Mouse (Mus musculus): ENCODE results near the gene Crim1. TPM values are rescaled to one million over a fixed set of nuclear protein-coding genes. Genes with fewer than 3 reads are reported as not detected.

Crim1 gene
- polyA plus RNA-seq, 1 experiment = 7.1 TPM

DNA sequence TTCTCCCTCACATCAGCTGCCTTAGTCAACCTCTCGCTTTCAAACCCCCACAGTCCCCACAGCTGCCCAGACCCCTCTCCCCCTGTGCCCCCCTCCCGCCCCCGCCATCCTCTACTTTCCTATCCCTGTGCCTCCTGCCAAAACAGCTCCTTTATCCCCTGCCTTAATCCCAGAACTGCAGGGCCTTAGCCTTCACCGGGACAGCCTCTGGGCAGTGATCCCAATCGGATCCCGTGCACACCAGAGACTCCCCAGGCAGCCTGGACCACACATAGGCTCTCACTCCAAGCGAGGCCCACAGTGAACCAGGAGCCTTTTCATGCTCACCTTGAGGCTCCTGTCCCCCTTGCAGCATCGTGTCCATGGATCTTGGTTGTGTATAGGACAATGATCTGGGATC lies 168.4 kb downstream of the Crim1 start:
- H3K36me3 ChIP-seq (ENCODE audit: control insufficient read depth, insufficient read depth) = peaks cover 3% of the 10 kb centered on the region

DNA sequence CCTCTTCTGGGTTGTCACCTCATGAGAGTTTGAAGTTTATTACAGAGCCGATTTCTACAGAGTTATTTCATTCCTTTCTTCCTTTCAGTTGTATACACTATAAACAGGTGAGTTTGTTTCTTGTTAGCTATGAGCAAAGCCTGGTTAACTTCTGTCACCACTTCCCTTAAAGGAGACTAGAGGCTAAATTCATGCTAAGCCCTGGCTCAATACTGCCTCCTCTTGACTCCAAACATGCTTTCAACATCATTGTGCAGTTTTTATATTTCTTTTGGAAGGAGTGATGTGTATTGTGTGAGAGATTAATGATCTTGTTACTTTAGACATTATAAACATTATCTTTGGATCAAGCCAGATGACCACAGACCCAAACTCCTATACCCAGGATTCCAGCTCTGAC lies 170.4 kb downstream of the Crim1 start:
- no peaks in the 10 kb centered on the region for H3K27me3 ChIP-seq (ENCODE audit: control insufficient read depth, insufficient read depth, insufficient read length)
- H3K36me3 ChIP-seq (ENCODE audit: control insufficient read depth, insufficient read depth) = peaks cover 3% of the 10 kb centered on the region
- TF ChIP-seq CTCF (IDR thresholded peaks at IDR 0.05; ENCODE audit: control insufficient read depth, insufficient read depth, insufficient read length) (no peak), MYOD1 (IDR thresholded peaks at IDR 0.05; ENCODE audit: control insufficient read depth, insufficient read length, low read depth) (no peak), FOSL1 (IDR thresholded peaks at IDR 0.05; ENCODE audit: insufficient read depth, low read length, poor library complexity, severe bottlenecking) (no peak), CEBPB (IDR thresholded peaks at IDR 0.05; ENCODE audit: low read depth) (no peak), USF1 (IDR thresholded peaks at IDR 0.05; ENCODE audit: low read depth) (no peak), MAX (IDR thresholded peaks at IDR 0.05) (no peak), MYOG (IDR thresholded peaks at IDR 0.05; ENCODE audit: control insufficient read depth, extremely low read depth, insufficient read length) (no peak)
- no peak overlapping the region for H3ac ChIP-seq (ENCODE audit: control insufficient read depth, insufficient read length, low read depth)
- no peak overlapping the region for H3K4me3 ChIP-seq (ENCODE audit: insufficient read depth, poor library complexity, severe bottlenecking)
- no peaks in the 10 kb centered on the region for H3K79me2 ChIP-seq (ENCODE audit: control insufficient read depth, insufficient read depth)
- no peaks in the 10 kb centered on the region for H3K79me3 ChIP-seq (ENCODE audit: low read depth)

More for the DNA sequence above, 168.4 kb downstream of the Crim1 start:
- no peak overlapping the region for H3ac ChIP-seq (ENCODE audit: control insufficient read depth, insufficient read length, low read depth)
- H3K27me3 ChIP-seq (ENCODE audit: control insufficient read depth, insufficient read depth, insufficient read length) = no peaks in the 10 kb centered on the region
- H3K4me3 ChIP-seq (ENCODE audit: insufficient read depth, poor library complexity, severe bottlenecking) = no peak overlapping the region
- H3K79me2 ChIP-seq (ENCODE audit: control insufficient read depth, insufficient read depth) = no peaks in the 10 kb centered on the region
- H3K79me3 ChIP-seq (ENCODE audit: low read depth) = no peaks in the 10 kb centered on the region
- TF ChIP-seq MAX (IDR thresholded peaks at IDR 0.05) (no peak), MYOD1 (IDR thresholded peaks at IDR 0.05; ENCODE audit: control insufficient read depth, insufficient read length, low read depth) (no peak), MYOG (IDR thresholded peaks at IDR 0.05; ENCODE audit: control insufficient read depth, extremely low read depth, insufficient read length) (no peak), FOSL1 (IDR thresholded peaks at IDR 0.05; ENCODE audit: insufficient read depth, low read length, poor library complexity, severe bottlenecking) (no peak), USF1 (IDR thresholded peaks at IDR 0.05; ENCODE audit: low read depth) (no peak), CEBPB (IDR thresholded peaks at IDR 0.05; ENCODE audit: low read depth) (no peak), CTCF (IDR thresholded peaks at IDR 0.05; ENCODE audit: control insufficient read depth, insufficient read depth, insufficient read length) (no peak)

DNA sequence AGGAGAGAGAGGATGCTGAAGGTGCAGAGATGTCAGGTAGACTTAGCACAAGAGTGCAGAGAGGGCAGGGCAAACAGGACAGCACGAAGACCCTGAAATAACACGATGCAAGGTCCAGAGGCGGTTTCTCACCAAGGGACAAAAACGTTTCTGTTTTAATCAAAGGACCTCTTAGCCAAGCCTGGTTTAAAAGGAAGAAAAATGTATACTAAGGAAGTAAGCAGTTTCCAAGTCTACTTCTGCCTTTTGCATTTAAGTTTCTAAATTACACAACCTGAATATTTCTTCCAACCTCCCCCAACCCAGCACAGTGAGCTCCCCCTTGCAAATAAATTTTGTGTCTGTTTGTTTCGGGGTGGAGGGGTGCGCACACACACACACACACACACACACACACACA lies 173.1 kb downstream of the Crim1 start:
- no peak overlapping the region for H3ac ChIP-seq (ENCODE audit: control insufficient read depth, insufficient read length, low read depth)
- peaks cover 18% of the 10 kb centered on the region for H3K36me3 ChIP-seq (ENCODE audit: control insufficient read depth, insufficient read depth)
- no peak for TF ChIP-seq FOSL1 (IDR thresholded peaks at IDR 0.05; ENCODE audit: insufficient read depth, low read length, poor library complexity, severe bottlenecking)
- no peak for TF ChIP-seq MYOD1 (IDR thresholded peaks at IDR 0.05; ENCODE audit: control insufficient read depth, insufficient read length, low read depth)
- H3K79me3 ChIP-seq (ENCODE audit: low read depth) = no peaks in the 10 kb centered on the region
- no peak overlapping the region for H3K4me3 ChIP-seq (ENCODE audit: insufficient read depth, poor library complexity, severe bottlenecking)
- H3K27me3 ChIP-seq (ENCODE audit: control insufficient read depth, insufficient read depth, insufficient read length) = no peaks in the 10 kb centered on the region
- H3K79me2 ChIP-seq (ENCODE audit: control insufficient read depth, insufficient read depth) = no peaks in the 10 kb centered on the region

DNA sequence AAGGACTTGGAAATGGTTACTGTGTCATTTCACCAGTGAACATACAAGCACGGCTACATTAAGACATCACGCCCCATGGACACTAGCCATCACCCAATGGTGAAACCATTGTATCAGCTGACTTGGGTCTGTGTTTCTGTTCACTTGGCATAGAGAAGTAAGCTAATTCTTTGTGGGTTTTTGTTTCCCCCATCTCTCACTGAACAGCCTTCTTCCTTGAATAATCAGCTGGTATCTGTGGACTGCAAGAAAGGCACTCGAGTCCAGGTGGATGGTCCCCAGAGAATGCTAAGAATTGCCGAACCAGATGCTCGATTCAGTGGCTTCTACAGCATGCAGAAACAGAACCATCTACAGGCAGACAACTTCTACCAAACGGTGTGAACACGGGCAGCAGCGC lies 173.8 kb downstream of the Crim1 start:
- no peak overlapping the region for H3ac ChIP-seq (ENCODE audit: control insufficient read depth, insufficient read length, low read depth)
- no peaks in the 10 kb centered on the region for H3K79me2 ChIP-seq (ENCODE audit: control insufficient read depth, insufficient read depth)
- no peaks in the 10 kb centered on the region for H3K79me3 ChIP-seq (ENCODE audit: low read depth)
- H3K4me3 ChIP-seq (ENCODE audit: insufficient read depth, poor library complexity, severe bottlenecking) = no peak overlapping the region
- no peaks in the 10 kb centered on the region for H3K27me3 ChIP-seq (ENCODE audit: control insufficient read depth, insufficient read depth, insufficient read length)
- peaks cover 18% of the 10 kb centered on the region for H3K36me3 ChIP-seq (ENCODE audit: control insufficient read depth, insufficient read depth)
- TF ChIP-seq CTCF (IDR thresholded peaks at IDR 0.05; ENCODE audit: control insufficient read depth, insufficient read depth, insufficient read length) (no peak), CEBPB (IDR thresholded peaks at IDR 0.05; ENCODE audit: low read depth) (no peak), USF1 (IDR thresholded peaks at IDR 0.05; ENCODE audit: low read depth) (no peak), MYOD1 (IDR thresholded peaks at IDR 0.05; ENCODE audit: control insufficient read depth, insufficient read length, low read depth) (no peak), MAX (IDR thresholded peaks at IDR 0.05) (no peak), MYOG (IDR thresholded peaks at IDR 0.05; ENCODE audit: control insufficient read depth, extremely low read depth, insufficient read length) (no peak), FOSL1 (IDR thresholded peaks at IDR 0.05; ENCODE audit: insufficient read depth, low read length, poor library complexity, severe bottlenecking) (no peak)

DNA sequence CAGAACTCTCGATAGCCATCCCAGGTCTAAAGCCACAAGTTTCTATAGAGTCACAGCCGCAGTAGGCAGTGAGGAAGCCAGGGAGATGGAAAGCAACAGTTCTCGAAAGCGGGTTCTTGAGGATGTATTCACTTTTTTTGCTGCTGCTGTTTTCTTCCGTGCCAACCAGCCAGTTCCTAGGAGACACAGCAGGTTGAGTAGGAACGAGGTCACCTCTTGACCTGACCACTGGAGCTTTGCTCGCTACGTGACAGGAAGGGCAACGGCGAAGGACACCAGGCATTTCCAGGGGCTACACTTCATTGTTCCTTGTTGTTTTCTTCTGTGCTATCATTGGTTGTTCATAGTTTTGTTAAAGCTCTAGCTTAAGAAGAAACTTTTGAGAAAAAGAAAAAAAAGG lies 174.7 kb downstream of the Crim1 start:
- H3K36me3 ChIP-seq (ENCODE audit: control insufficient read depth, insufficient read depth) = peaks cover 18% of the 10 kb centered on the region
- H3K79me2 ChIP-seq (ENCODE audit: control insufficient read depth, insufficient read depth) = no peaks in the 10 kb centered on the region

DNA sequence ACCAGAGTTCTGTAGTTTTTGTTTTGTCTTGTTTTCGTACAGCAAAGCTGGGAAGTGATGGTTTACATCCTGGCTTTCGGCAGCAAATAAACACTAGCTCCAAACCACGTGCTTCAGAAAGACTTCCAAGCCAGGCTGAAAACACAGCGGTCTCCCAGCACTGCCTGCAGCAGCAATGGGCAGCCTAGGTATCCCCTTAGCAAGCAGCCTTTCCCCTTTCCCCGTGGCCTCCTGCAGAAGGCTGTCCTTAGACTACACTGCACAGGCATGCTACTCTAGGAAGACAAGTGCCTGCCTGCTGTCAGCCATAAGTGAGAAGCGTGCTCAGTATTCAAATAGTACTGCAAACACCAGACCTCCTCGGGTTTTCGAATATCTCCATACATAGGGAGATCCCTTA lies 176.5 kb downstream of the Crim1 start:
- H3K79me2 ChIP-seq (ENCODE audit: control insufficient read depth, insufficient read depth) = no peaks in the 10 kb centered on the region
- H3K27me3 ChIP-seq (ENCODE audit: control insufficient read depth, insufficient read depth, insufficient read length) = no peaks in the 10 kb centered on the region
- H3K79me3 ChIP-seq (ENCODE audit: low read depth) = no peaks in the 10 kb centered on the region
- peaks cover 19% of the 10 kb centered on the region for H3K36me3 ChIP-seq (ENCODE audit: control insufficient read depth, insufficient read depth)
- no peak overlapping the region for H3ac ChIP-seq (ENCODE audit: control insufficient read depth, insufficient read length, low read depth)
- TF ChIP-seq MYOD1 (IDR thresholded peaks at IDR 0.05; ENCODE audit: control insufficient read depth, insufficient read length, low read depth) = no peak
- no peak for TF ChIP-seq CEBPB (IDR thresholded peaks at IDR 0.05; ENCODE audit: low read depth)
- TF ChIP-seq FOSL1 (IDR thresholded peaks at IDR 0.05; ENCODE audit: insufficient read depth, low read length, poor library complexity, severe bottlenecking) = no peak
- no peak for TF ChIP-seq CTCF (IDR thresholded peaks at IDR 0.05; ENCODE audit: control insufficient read depth, insufficient read depth, insufficient read length)
- TF ChIP-seq MYOG (IDR thresholded peaks at IDR 0.05; ENCODE audit: control insufficient read depth, extremely low read depth, insufficient read length) = no peak
- TF ChIP-seq MAX (IDR thresholded peaks at IDR 0.05) = no peak
- no peak for TF ChIP-seq USF1 (IDR thresholded peaks at IDR 0.05; ENCODE audit: low read depth)
- H3K4me3 ChIP-seq (ENCODE audit: insufficient read depth, poor library complexity, severe bottlenecking) = no peak overlapping the region

More for the DNA sequence above, 174.7 kb downstream of the Crim1 start:
- TF ChIP-seq CEBPB (IDR thresholded peaks at IDR 0.05; ENCODE audit: low read depth) (no peak), FOSL1 (IDR thresholded peaks at IDR 0.05; ENCODE audit: insufficient read depth, low read length, poor library complexity, severe bottlenecking) (no peak), USF1 (IDR thresholded peaks at IDR 0.05; ENCODE audit: low read depth) (no peak), MAX (IDR thresholded peaks at IDR 0.05) (no peak), MYOD1 (IDR thresholded peaks at IDR 0.05; ENCODE audit: control insufficient read depth, insufficient read length, low read depth) (no peak), MYOG (IDR thresholded peaks at IDR 0.05; ENCODE audit: control insufficient read depth, extremely low read depth, insufficient read length) (no peak), CTCF (IDR thresholded peaks at IDR 0.05; ENCODE audit: control insufficient read depth, insufficient read depth, insufficient read length) (no peak)
- Histone ChIP-seq H3K4me3 (ENCODE audit: insufficient read depth, poor library complexity, severe bottlenecking) (no peak overlapping the region), H3K79me3 (ENCODE audit: low read depth) (no peaks in the 10 kb centered on the region), H3ac (ENCODE audit: control insufficient read depth, insufficient read length, low read depth) (no peak overlapping the region), H3K27me3 (ENCODE audit: control insufficient read depth, insufficient read depth, insufficient read length) (no peaks in the 10 kb centered on the region)

All from C2C12 (cell line).